Mouse (Mus musculus) stomach, postnatal 0 days (tissue): ENCODE results near the gene Satb2. TPM values are rescaled to one million over a fixed set of nuclear protein-coding genes. Genes with fewer than 3 reads are reported as not detected.

Experiments
- ATAC-seq: fragments of 200-750 bp; cut with Nextera tagmentation; 2 replicates; pipeline ENCODE4 v1.8.0; 2017; ENCODE audit not compliant: low FRiP score, low TSS enrichment
- DNase-seq: peaks from one replicate; pipeline ENCODE4 v3.0.0-alpha.2; 2016; ENCODE audit warnings: low spot score
- H3K27ac ChIP-seq: fragments of 300-500 bp; sonication (generic); replicated peaks from 2 replicates; pipeline ENCODE4 v1.5.1; 2014; ENCODE audit warnings: mild to moderate bottlenecking, control low read depth
- H3K27me3 ChIP-seq: fragments of 300-500 bp; sonication (generic); 2 replicates; pipeline ENCODE4 v1.6.1; 2014; ENCODE audit warnings: low read length; ENCODE audit not compliant: control insufficient read depth, insufficient read depth
- H3K36me3 ChIP-seq: fragments of 300-500 bp; sonication (generic); 2 replicates; pipeline ENCODE4 v1.6.1; 2014; ENCODE audit warnings: low read length, mixed read lengths; ENCODE audit not compliant: control insufficient read depth, insufficient read depth
- H3K4me1 ChIP-seq: fragments of 300-500 bp; sonication (generic); replicated peaks from 2 replicates; pipeline ENCODE4 v1.6.1; 2014; ENCODE audit warnings: antibody characterized with exemption; ENCODE audit not compliant: control insufficient read depth, insufficient read depth
- H3K4me2 ChIP-seq: fragments of 300-500 bp; sonication (generic); replicated peaks from 2 replicates; pipeline ENCODE4 v1.6.1; 2014; ENCODE audit warnings: low read depth, mild to moderate bottlenecking, control low read depth, moderate library complexity
- H3K4me3 ChIP-seq: fragments of 300-500 bp; sonication (generic); 2 replicates; pipeline ENCODE4 v1.5.1; 2014; ENCODE audit warnings: low read depth, low read length, control low read depth
- H3K9ac ChIP-seq: fragments of 300-500 bp; sonication (generic); 2 replicates; pipeline ENCODE4 v1.6.1; 2014; ENCODE audit warnings: mild to moderate bottlenecking, low read length, control low read depth, mixed read lengths
- H3K9me3 ChIP-seq: fragments of 300-500 bp; sonication (generic); 2 replicates; pipeline ENCODE4 v1.6.1; 2016; ENCODE audit warnings: low read length; ENCODE audit not compliant: control insufficient read depth
- CTCF ChIP-seq: IDR thresholded peaks from 2 replicates; pipeline ENCODE4 v1.5.1; 2016; ENCODE audit warnings: antibody characterized with exemption, low read depth, mild to moderate bottlenecking, moderate library complexity
- EP300 ChIP-seq: optimal IDR thresholded peaks from 2 replicates; pipeline ENCODE3; 2016; ENCODE audit warnings: antibody characterized with exemption
- WGBS: fragments of 180-500 bp; shearing (Covaris S2); extraction: QIAGEN DNeasy Blood & Tissue Kit; methylation state at CpG from one replicate; pipeline ENCODE4 v1.1.7; 2014; 5-methylcytosine and 5-hydroxymethylcytosine counted together
- polyA plus RNA-seq: library from polyadenylated mRNA; unstranded; fragments of >200 nt; fragmentation: Nextera tagmentation; extraction: Ambion mirVana; gene quantifications from 2 replicates; pipeline ENCODE4 v1.2.1, GENCODE M21; 2015

The Satb2 gene
- polyA plus RNA-seq, 1 experiment from 2014 or later = 0.17 TPM

- H3K9ac ChIP-seq = no peak overlapping the region
- H3K27me3 ChIP-seq = peaks cover 19% of the 10 kb centered on the region
- DNase-seq (no peak), ATAC-seq (no peak)
- no peak overlapping the region for H3K4me3 ChIP-seq
- H3K27ac ChIP-seq = no peak overlapping the region
- no peaks in the 10 kb centered on the region for H3K9me3 ChIP-seq
- H3K4me1 ChIP-seq = no peaks in the 10 kb centered on the region
- WGBS = 7% methylated on average over 25 of the region's 25 CpGs
- TF ChIP-seq EP300 (no peak), CTCF (no peak)
- H3K4me2 ChIP-seq = no peak overlapping the region
- H3K36me3 ChIP-seq = no peaks in the 10 kb centered on the region
Observed at GRCm38 (mm10) chr1:56976044-56976824, 2.2 kb downstream of the Satb2 start.

GRCm38 (mm10) chr1:56975546-56975945 lies 2.9 kb downstream of the Satb2 start:
- H3K9ac ChIP-seq = no peak overlapping the region
- H3K27me3 ChIP-seq = peaks cover 22% of the 10 kb centered on the region
- no peak overlapping the region for H3K4me3 ChIP-seq
- H3K9me3 ChIP-seq = no peaks in the 10 kb centered on the region
- H3K36me3 ChIP-seq = no peaks in the 10 kb centered on the region
- TF ChIP-seq CTCF (no peak), EP300 (no peak)
- H3K4me1 ChIP-seq = no peaks in the 10 kb centered on the region
- DNase-seq (no peak), ATAC-seq (no peak)
- 12% methylated on average over 12 of the region's 12 CpGs for WGBS
- H3K27ac ChIP-seq = no peak overlapping the region
- no peak overlapping the region for H3K4me2 ChIP-seq

GRCm38 (mm10) chr1:56974187-56974586 lies 4.3 kb downstream of the Satb2 start:
- Histone ChIP-seq H3K27me3 (peaks cover 25% of the 10 kb centered on the region; the same call in 1 of the 2 replicates), H3K27ac (no peak overlapping the region), H3K4me3 (no peak overlapping the region), H3K9me3 (no peaks in the 10 kb centered on the region), H3K4me2 (no peak overlapping the region), H3K9ac (no peak overlapping the region), H3K4me1 (0 out of 2 replicates have a peak, but pooled peaks cover 3% of the 10 kb centered on the region), H3K36me3 (no peaks in the 10 kb centered on the region)
- TF ChIP-seq CTCF = no peak
- no peak for TF ChIP-seq EP300
- ATAC-seq (no peak), DNase-seq (no peak)
- 9% methylated on average over 14 of the region's 14 CpGs for WGBS

GRCm38 (mm10) chr1:56973593-56973950 lies 4.9 kb downstream of the Satb2 start:
- H3K4me3 ChIP-seq = peak overlapping the region; percentile 67
- peaks cover 25% of the 10 kb centered on the region; the same call in 1 of the 2 replicates for H3K27me3 ChIP-seq
- ATAC-seq (no peak), DNase-seq (peak; percentile 36)
- H3K36me3 ChIP-seq = no peaks in the 10 kb centered on the region
- peak overlapping the region; percentile 43; the same call in 1 of the 2 replicates for H3K9ac ChIP-seq
- H3K9me3 ChIP-seq = no peaks in the 10 kb centered on the region
- no peak overlapping the region for H3K27ac ChIP-seq
- H3K4me2 ChIP-seq = peak overlapping the region; percentile 100
- H3K4me1 ChIP-seq = 0 out of 2 replicates have a peak, but pooled peaks cover 3% of the 10 kb centered on the region
- no peak for TF ChIP-seq CTCF
- under 1% methylated on average over 16 of the region's 16 CpGs for WGBS

- under 1% methylated on average over 40 of the region's 47 CpGs for WGBS
- DNase-seq (peak; percentile 88), ATAC-seq (peak; percentile 61)
- Histone ChIP-seq H3K36me3 (no peaks in the 10 kb centered on the region), H3K27ac (0 out of 2 replicates have a peak overlapping the region, but pooled peaks have one; percentile 18), H3K9ac (peak overlapping the region; percentile 66), H3K4me1 (0 out of 2 replicates have a peak, but pooled peaks cover 3% of the 10 kb centered on the region), H3K9me3 (no peaks in the 10 kb centered on the region), H3K4me2 (peak overlapping the region; percentile 100), H3K4me3 (peak overlapping the region; percentile 67), H3K27me3 (peaks cover 25% of the 10 kb centered on the region; the same call in 1 of the 2 replicates)
- TF ChIP-seq CTCF = no peak
- TF ChIP-seq EP300 = no peak
Observed at GRCm38 (mm10) chr1:56972950-56973592, 5.4 kb downstream of the Satb2 start.
